Mouse (Mus musculus) stomach, embryonic 14.5 days (tissue): ENCODE measurements at regions not wholly inside any gene's neighbourhood (a gene's known extent, or its start where the extent isn't known, plus 50 kb on each side); places are given as distances from the start of the nearest gene placed in this dataset.

Source experiments
- ATAC-seq: fragments of 200-750 bp; cut with Nextera tagmentation; 2 replicates; pipeline ENCODE4 v1.8.0; 2017; ENCODE audit warnings: low read depth, moderate TSS enrichment; ENCODE audit not compliant: insufficient number of reproducible peaks, insufficient read depth, low FRiP score
- H3K27ac ChIP-seq: fragments of 300-500 bp; sonication (generic); 2 replicates; pipeline ENCODE4 v1.5.1; 2014; ENCODE audit warnings: mild to moderate bottlenecking, low read length, moderate library complexity, mixed read lengths
- H3K27me3 ChIP-seq: fragments of 300-500 bp; sonication (generic); 2 replicates; pipeline ENCODE4 v1.6.1; 2014; ENCODE audit warnings: low read length, control low read depth, mixed read lengths; ENCODE audit not compliant: control insufficient read depth, insufficient read depth
- H3K36me3 ChIP-seq: fragments of 300-500 bp; sonication (generic); 2 replicates; pipeline ENCODE4 v1.6.1; 2014; ENCODE audit warnings: mild to moderate bottlenecking, control low read depth, low read length, moderate library complexity, mixed read lengths; ENCODE audit not compliant: control insufficient read depth, insufficient read depth
- H3K4me1 ChIP-seq: fragments of 300-500 bp; sonication (generic); 2 replicates; pipeline ENCODE4 v1.6.1; 2014; ENCODE audit warnings: low read length, control low read depth, mixed read lengths; ENCODE audit not compliant: control insufficient read depth, insufficient read depth
- H3K4me2 ChIP-seq: fragments of 300-500 bp; sonication (generic); replicated peaks from 2 replicates; pipeline ENCODE4 v1.6.1; 2014; ENCODE audit warnings: low read depth, low read length, control low read depth
- H3K4me3 ChIP-seq: fragments of 300-500 bp; sonication (generic); 2 replicates; pipeline ENCODE4 v1.5.1; 2014; ENCODE audit warnings: low read depth, low read length, control low read depth
- H3K9ac ChIP-seq: fragments of 300-500 bp; sonication (generic); replicated peaks from 2 replicates; pipeline ENCODE4 v1.6.1; 2014; ENCODE audit warnings: low read depth, mild to moderate bottlenecking, control low read depth, low read length, moderate library complexity, mixed read lengths
- H3K9me3 ChIP-seq: fragments of 300-500 bp; sonication (generic); 2 replicates; pipeline ENCODE4 v1.6.1; 2016; ENCODE audit warnings: low read depth, low read length, control low read depth; ENCODE audit not compliant: control insufficient read depth
- WGBS: fragments of 180-500 bp; shearing (Covaris S2); extraction: QIAGEN DNeasy Blood & Tissue Kit; methylation state at CpG from one replicate; pipeline ENCODE4 v1.1.7; 2014; 5-methylcytosine and 5-hydroxymethylcytosine counted together

DNA sequence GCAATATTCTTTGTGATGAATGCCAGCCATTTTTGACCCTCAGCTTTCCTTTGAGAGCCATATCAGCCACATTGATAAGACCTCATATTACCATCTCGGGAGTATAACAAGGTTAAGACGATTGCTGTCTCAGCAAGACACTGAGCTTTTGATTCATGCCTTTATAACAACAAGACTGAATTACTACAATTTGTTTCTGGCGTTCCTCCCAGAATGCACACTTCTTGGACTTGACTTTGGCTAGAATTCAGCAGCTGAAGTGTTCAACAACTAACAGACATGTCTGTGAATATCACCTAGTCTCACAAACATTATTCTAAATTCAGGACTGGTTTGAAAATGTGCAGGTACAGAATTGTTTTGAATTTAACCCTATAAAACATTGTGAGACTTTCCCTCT is 324.5 kb downstream of the Dnajb9 start:
- WGBS, result 46% methylated on average over 3 of the region's 3 CpGs
- Histone ChIP-seq H3K4me3 (no peak overlapping the region), H3K9me3 (no peaks in the 10 kb centered on the region), H3K9ac (no peak overlapping the region), H3K27ac (no peak overlapping the region), H3K4me1 (no peaks in the 10 kb centered on the region), H3K36me3 (no peaks in the 10 kb centered on the region), H3K27me3 (no peaks in the 10 kb centered on the region), H3K4me2 (no peak overlapping the region)
- no peak for ATAC-seq

DNA sequence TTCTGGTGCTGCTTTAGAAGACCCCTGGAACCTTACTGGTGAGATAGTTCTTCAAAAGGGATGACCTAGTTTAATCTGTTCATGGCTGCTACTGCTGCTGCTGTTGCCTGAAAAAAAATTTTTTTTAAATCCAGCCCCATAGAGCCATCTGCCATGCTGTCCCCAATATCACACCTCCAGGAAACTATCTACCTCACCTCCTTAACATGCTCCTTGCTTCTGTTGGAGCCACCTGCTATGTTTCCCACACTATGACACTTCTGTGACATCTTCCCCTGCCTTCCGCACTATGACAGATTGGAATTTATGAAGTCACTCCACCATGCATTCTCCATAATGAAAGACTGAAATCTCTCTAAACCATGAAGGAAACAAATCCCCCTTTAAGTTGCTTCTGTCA is 349.6 kb downstream of the Dnajb9 start:
- Histone ChIP-seq H3K9ac (no peak overlapping the region), H3K4me3 (no peak overlapping the region), H3K36me3 (no peaks in the 10 kb centered on the region), H3K27ac (no peak overlapping the region), H3K9me3 (no peaks in the 10 kb centered on the region), H3K4me2 (no peak overlapping the region), H3K4me1 (no peaks in the 10 kb centered on the region), H3K27me3 (no peaks in the 10 kb centered on the region)
- no peak for ATAC-seq
- 92% methylated on average over 1 of the region's 1 CpGs for WGBS

DNA sequence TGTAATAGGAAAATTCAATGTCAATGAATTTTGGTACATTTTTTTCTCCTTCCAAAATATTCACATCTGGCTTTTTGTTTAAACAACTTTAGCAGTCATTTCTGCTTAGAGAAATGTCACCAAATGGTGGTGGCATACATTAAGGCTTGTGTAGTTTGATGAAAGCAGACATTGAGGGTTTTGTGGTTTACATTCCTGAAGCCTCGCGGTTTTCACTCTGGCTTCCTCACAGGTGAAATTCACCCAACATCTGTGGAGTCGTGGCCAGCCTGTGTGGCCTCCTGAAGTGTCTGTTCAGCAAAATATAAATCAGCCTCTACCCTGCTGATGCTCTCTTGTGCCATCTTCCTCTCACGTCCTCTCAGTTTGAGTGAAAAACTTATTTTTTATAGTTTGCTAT is 353.8 kb downstream of the Dnajb9 start:
- H3K4me1 ChIP-seq, result no peaks in the 10 kb centered on the region
- ATAC-seq, result no peak
- WGBS, result 55% methylated on average over 4 of the region's 4 CpGs

DNA sequence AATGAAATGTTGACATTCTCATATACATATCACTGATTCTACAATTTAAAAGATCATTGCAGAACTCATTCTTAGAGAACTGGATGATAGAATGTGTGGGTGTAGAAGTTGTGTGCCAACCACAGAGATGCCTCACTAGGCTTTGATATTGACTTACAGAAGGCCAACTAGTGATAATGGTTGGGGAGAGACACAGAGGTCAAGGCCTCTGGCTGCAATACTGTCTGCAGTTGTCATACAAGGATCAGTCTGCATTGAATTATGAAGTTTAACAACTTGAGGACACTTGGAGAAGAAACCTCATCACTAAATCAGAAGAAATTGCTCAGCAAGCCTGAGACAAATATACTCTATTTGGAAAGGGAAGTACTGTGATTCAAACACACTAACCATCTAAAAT is 357.9 kb downstream of the Dnajb9 start:
- no peak for ATAC-seq
- Histone ChIP-seq H3K36me3 (no peaks in the 10 kb centered on the region), H3K4me1 (no peaks in the 10 kb centered on the region), H3K4me3 (no peak overlapping the region), H3K4me2 (no peak overlapping the region), H3K27me3 (no peaks in the 10 kb centered on the region), H3K9me3 (no peaks in the 10 kb centered on the region), H3K9ac (no peak overlapping the region), H3K27ac (no peak overlapping the region)

More for the DNA sequence above, 353.8 kb downstream of the Dnajb9 start:
- Histone ChIP-seq H3K4me3 (no peak overlapping the region), H3K27me3 (no peaks in the 10 kb centered on the region), H3K9me3 (no peaks in the 10 kb centered on the region), H3K27ac (no peak overlapping the region), H3K4me2 (no peak overlapping the region), H3K36me3 (no peaks in the 10 kb centered on the region), H3K9ac (no peak overlapping the region)

DNA sequence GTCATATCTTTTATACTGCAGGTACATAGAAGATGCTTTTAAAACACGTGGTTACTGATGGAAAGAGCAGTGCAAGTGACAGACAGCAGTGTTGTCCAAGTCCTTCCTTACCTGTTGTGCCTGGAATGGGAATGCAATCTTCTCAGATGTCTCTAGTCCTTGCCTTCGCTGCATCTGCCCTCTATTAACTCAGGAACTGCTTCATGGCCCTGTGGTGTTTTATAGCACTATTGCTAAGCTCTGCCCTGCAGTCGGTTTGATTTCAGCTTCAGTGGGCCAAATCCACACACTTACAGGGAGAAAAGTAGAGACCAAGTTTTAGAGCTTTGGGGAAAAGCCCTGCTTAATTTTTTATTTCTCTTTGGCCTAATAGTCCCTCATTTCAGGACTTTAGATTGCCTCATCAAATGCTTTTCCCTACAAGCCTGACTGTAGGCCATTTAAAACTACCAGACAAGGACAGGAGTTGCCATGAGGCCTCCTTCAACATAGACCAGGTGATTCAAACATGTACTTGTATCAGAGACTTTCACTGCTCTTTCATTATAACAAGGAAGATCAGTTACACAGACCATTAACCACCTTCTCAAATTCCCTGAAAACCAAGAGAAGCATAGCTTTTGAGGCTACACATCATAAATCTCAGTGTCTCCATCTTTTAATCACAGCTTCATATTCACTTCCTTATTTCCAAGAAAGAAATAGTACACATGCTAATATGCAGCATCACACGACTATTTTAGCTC is 358.7 kb downstream of the Dnajb9 start:
- H3K27me3 ChIP-seq, result no peaks in the 10 kb centered on the region
- H3K9ac ChIP-seq, result no peak overlapping the region
- no peaks in the 10 kb centered on the region for H3K9me3 ChIP-seq
- no peaks in the 10 kb centered on the region for H3K4me1 ChIP-seq
- no peak overlapping the region for H3K4me3 ChIP-seq
- WGBS, result 63% methylated on average over 4 of the region's 4 CpGs
- ATAC-seq, result no peak
- no peaks in the 10 kb centered on the region for H3K36me3 ChIP-seq
- H3K4me2 ChIP-seq, result no peak overlapping the region
- no peak overlapping the region for H3K27ac ChIP-seq

DNA sequence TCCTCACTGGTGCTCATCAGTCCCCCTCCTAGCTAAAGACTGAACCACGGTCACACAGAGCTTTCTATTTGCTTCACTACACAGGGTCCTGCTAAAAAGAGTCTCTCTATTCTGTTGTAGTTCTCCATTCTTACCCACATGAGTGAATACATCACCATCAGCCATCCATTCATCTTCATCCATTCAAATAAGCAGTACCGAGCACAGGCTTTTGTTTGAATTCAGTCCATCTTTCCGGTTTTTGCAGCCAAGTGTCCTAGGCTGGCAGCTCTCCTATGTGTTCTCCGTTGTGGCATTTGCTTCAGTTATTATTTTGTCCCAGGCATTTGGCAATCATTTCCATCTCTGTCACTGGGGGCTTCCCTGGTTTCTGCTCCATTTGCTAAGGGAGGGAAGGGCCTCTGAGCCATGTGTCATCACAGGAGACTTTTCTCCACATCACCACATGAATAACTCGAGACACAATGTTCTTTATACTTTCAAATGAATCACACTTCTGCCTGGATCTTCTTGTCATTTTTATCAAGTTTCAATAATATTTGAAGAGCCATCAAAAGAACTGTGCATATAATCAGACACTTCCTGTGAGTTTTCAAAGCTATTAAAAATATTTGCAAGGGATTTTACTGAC is 366.1 kb downstream of the Dnajb9 start:
- Histone ChIP-seq H3K4me2 (no peak overlapping the region), H3K9me3 (no peaks in the 10 kb centered on the region), H3K27me3 (no peaks in the 10 kb centered on the region), H3K4me1 (no peaks in the 10 kb centered on the region), H3K27ac (no peak overlapping the region), H3K4me3 (no peak overlapping the region), H3K36me3 (no peaks in the 10 kb centered on the region), H3K9ac (no peak overlapping the region)
- 53% methylated on average over 5 of the region's 5 CpGs for WGBS
- ATAC-seq, result no peak

DNA sequence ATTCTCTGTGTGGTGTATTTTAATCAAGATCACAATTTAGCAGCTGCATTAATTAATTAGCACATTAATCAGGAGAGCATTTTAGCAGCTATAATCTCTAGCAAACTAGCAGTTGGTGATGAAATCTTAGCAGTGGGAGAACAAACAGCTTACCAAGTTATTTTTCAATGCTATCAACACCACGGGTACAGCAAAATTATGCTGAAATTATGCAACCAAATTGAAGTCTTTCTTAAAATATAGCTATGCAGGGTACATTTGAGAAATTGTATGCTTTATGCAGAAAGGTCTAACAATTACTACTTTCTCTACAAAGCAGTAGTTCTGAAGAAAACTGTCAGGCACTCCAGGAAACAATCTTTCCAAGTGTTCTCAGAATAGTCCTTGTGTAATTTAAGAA is 378.1 kb downstream of the Dnajb9 start:
- H3K9me3 ChIP-seq, result no peaks in the 10 kb centered on the region
- no peak overlapping the region for H3K27ac ChIP-seq
- no peak overlapping the region for H3K4me3 ChIP-seq
- no peak overlapping the region for H3K4me2 ChIP-seq
- H3K9ac ChIP-seq, result no peak overlapping the region
- H3K36me3 ChIP-seq, result no peaks in the 10 kb centered on the region
- WGBS, result 76% methylated on average over 1 of the region's 1 CpGs
- no peaks in the 10 kb centered on the region for H3K27me3 ChIP-seq
- ATAC-seq, result no peak
- no peaks in the 10 kb centered on the region for H3K4me1 ChIP-seq

DNA sequence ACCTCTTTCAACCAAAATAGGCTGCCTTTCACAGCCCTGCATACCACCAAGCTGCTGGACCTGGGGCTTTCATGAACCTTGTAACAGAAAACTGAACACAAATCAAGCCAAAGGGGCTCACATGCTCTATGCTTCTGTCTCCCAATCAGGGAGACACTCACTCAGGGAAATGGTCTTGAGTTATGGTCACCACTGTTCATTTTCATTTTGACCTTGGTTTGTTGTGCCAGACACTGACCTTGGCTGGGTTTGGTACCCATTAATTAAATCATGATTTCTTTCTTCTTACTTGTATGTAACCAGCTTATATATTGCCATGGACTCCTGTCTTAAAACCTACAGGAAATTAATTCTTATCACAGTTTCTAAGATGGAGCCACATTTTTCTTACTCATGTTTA is 381.5 kb downstream of the Dnajb9 start:
- H3K9ac ChIP-seq, result no peak overlapping the region
- H3K27ac ChIP-seq, result no peak overlapping the region
- H3K36me3 ChIP-seq, result no peaks in the 10 kb centered on the region
- no peaks in the 10 kb centered on the region for H3K27me3 ChIP-seq
- H3K4me2 ChIP-seq, result no peak overlapping the region
- ATAC-seq, result no peak
- H3K4me3 ChIP-seq, result no peak overlapping the region
- no peaks in the 10 kb centered on the region for H3K9me3 ChIP-seq
- no peaks in the 10 kb centered on the region for H3K4me1 ChIP-seq

DNA sequence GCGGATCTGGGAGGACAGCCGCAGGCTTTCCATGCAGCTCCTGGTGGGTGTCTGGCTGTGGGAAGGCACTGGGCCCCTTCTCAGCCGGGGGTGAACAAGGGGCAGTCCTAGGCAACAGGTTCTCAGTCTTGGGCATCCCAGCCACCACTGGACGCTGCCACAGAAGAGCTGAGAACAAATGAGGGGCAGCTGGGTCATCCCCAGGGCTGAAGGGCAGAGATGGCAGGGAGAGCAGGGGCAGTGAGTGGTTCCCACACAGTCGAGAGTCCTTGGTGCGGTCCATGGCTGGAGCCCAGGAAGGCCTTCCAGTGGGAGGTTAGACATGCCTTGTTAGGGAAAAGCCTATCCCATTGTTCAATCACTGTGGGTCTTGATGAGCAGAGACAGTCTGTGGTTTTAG is 382.2 kb downstream of the Dnajb9 start:
- H3K4me2 ChIP-seq, result no peak overlapping the region
- no peaks in the 10 kb centered on the region for H3K36me3 ChIP-seq
- ATAC-seq, result no peak
- 79% methylated on average over 6 of the region's 6 CpGs for WGBS
- no peaks in the 10 kb centered on the region for H3K27me3 ChIP-seq
- no peak overlapping the region for H3K9ac ChIP-seq
- no peak overlapping the region for H3K4me3 ChIP-seq
- no peaks in the 10 kb centered on the region for H3K4me1 ChIP-seq
- H3K27ac ChIP-seq, result no peak overlapping the region
- no peaks in the 10 kb centered on the region for H3K9me3 ChIP-seq
